Mouse (Mus musculus) CD4-positive naive resting alpha-beta T cell, adult 76 days (primary cell): ENCODE data around the gene Cyp4f13. TPM values are rescaled to one million over a fixed set of nuclear protein-coding genes. Genes with fewer than 3 reads are reported as not detected.

ENCODE experiments used
- total RNA-seq: library from RNA; stranded (reverse); gene quantifications from one replicate; pipeline ENCODE4 v1.2.4, GENCODE M21; 2023

The Cyp4f13 gene
- 61.3 TPM for total RNA-seq

GRCm38 (mm10) chr17:32947215-32947914 is at the start of gene Cyp4f13:
Gene Cyp4f13, minus strand, starts transcription at chr17:32947402.

DNA sequence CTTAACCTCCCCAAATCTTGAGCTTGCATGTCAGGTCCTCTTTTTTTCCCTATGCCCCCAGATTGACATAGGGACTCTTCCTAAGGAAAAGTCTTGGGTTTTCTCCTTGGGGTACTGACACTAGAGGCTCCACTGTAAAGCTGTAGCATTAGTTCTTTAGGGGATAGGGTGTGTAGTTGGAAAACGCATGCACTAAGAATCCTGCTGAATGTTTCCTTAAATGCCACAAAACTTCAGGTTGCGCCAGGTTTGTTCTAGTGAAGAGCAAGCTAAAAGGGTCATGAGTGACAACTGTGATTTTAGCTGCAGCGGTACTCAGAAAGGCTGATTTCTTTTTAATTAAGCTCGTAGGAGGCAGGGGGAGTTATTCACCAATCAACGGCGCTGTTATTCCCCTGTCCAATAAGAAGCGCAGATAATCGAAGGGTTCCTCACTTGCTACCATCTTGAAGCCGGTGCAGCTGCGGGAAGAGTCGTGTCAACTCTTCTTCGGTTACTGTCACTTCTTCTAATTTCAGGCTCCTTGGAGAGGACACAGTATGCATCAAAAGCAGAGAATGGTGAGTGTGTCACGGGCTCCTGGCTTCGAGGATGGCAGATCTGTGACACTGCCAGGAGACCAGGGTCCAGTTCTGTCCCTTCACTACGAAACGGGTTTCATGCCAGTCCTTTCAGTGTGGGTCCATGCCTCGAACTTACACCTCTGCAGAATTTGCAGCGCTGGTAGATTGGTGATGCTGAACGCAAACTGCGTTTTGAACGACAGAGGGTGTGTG is 45.7 kb upstream of the Cyp4f13 start, which contains the start of gene Zfp952:
Gene Zfp952 (plus strand): TSS at position 431 of the 776 bp plus-strand sequence.

DNA sequence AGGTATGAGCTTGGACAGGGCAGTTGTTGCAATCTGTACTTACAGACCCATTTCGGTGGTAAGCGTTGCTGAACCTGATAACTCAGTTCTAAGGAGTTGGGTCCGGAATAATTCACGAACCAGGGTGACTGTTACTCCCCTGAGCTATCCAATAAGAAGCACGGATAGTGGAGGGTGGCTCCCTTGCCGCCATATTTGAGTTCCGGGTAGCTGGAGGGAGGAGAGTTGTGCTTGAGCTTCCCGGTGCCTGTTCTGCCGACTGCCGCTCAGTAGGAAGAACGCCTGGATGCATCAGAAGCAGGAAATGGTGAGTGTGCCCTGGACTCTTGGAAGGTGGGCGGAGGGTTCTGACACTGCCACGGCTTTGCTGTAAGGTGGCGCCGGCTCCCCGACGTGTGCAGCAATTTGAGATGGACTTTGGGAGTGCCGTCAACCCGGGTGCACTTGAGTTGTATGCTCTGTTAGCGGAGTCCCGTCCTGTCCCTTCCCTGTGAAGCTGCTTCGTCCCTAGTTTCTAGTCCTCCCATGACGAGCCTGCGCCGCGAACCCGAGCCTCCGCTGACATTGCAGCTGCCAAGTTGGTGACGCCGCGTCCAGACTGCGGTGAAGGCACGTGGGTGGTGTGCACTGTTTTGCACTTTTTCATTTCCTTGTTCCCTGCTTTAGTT is 18.6 kb upstream of the Cyp4f13 start, which contains the start of gene Zfp472:
Gene Zfp472 (plus strand): TSS at position 192 of the 668 bp plus-strand sequence.

GRCm38 (mm10) chr17:32917131-32917530 is 30.1 kb downstream of the Cyp4f13 start, which contains the start of gene Cyp4f14:
Gene Cyp4f14, minus strand, starts transcription at chr17:32917342.

DNA sequence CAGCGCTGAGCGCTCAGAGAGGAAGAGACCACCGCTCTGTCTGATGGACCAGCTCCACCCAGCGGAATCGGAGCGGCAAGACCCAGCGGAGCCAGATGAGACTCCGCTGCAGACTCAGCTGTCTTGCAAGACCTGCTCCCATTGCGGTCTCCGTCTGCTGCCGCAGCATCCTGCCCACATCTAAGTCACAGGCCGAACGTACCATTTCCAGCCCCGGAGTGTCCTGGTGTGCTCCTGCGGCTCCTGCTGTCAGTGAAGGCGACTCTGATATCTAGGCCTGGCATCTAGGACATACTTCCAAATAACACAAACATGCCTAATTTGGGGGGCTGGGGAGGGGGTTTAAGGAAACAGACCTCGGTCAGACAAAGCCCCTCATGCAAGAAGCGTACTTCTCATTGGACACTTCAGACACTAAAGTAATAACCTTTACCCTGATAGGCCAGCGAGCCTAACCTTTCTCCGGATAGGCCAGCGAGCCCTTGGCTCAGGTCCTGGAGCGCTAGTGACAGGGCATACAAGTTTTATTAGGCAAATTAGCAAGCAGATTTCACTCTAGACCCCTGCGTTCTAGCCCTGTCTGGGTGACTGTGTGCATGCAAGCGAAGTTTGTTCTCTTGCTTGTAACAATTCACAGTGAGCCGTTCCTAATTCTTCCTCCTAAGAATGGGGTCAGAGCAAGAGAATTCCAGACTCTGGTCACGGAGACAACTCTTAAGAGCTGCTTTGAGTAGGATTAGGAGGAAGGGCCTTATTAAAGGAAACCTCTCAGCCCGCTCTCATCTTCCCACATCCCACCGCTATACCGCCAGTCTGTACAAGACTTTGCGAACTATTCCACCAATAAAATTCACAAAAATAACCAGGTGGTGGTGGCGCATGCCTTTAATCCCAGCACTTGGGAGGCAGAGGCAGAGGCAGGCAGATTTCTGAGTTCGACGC is 55.7 kb downstream of the Cyp4f13 start, which contains the start of gene Zfp870:
Gene Zfp870 (minus strand): TSS at position 404 of the 942 bp plus-strand sequence.

Other genes starting within 250 kb of the Cyp4f13 start
- 109 TPM for gene Zfp871, start 159.1 kb downstream of the Cyp4f13 start, total RNA-seq
- gene Zfp811, start 137.5 kb downstream of the Cyp4f13 start, total RNA-seq, result 0.41 TPM
- 10.6 TPM for gene Zfp799, start 117.1 kb downstream of the Cyp4f13 start, total RNA-seq
- 0.62 TPM for gene Zfp870, start 55.8 kb downstream of the Cyp4f13 start, total RNA-seq
- gene Cyp4f14, start 30.1 kb downstream of the Cyp4f13 start, total RNA-seq, result not detected
- 32.4 TPM for gene Zfp472, start 18.4 kb upstream of the Cyp4f13 start, total RNA-seq
- gene Zfp952, start 45.7 kb upstream of the Cyp4f13 start, total RNA-seq, result 13.1 TPM
- gene Zfp763, start 86.0 kb upstream of the Cyp4f13 start, total RNA-seq, result 3.6 TPM
- not detected for gene 4921501E09Rik, start 120.7 kb upstream of the Cyp4f13 start, total RNA-seq
- 3.2 TPM for gene Zfp563, start 141.9 kb upstream of the Cyp4f13 start, total RNA-seq
- gene Morc2b, start 192.3 kb upstream of the Cyp4f13 start, total RNA-seq, result not detected
- gene Olfr55, start 221.0 kb upstream of the Cyp4f13 start, total RNA-seq, result not detected
- not detected for gene Olfr239, start 243.9 kb upstream of the Cyp4f13 start, total RNA-seq